Mouse (Mus musculus): ENCODE measurements around the gene Znrf2. TPM values are rescaled to one million over a fixed set of nuclear protein-coding genes. Genes with fewer than 3 reads are reported as not detected.
A peak's percentile ranks its signal among the peaks of the same experiment; 100 is the strongest.
"Not testable (repeated sequence)": the region's sequence is repeated elsewhere in the genome, so short reads cannot be mapped to it uniquely, and the experiment has no call there.

The Znrf2 gene
- polyA plus RNA-seq, 1 experiment from 2014 or later = 2.0 TPM

- DNase-seq (ENCODE audit: low spot score) = no peak
- Histone ChIP-seq H3K27me3 (ENCODE audit: insufficient read depth, poor library complexity, severe bottlenecking) (peaks cover 8% of the 10 kb centered on the region; the same call in 1 of the 2 replicates), H3K27ac (no peak overlapping the region), H3K36me3 (no peaks in the 10 kb centered on the region), H3K9me3 (no peaks in the 10 kb centered on the region), H3K4me3 (peak overlapping the region; percentile 80), H3K4me1 (replicated peaks) (peaks cover 34% of the 10 kb centered on the region)
- WGBS = 83% methylated on average over 9 of the region's 9 CpGs
Observed at GRCm38 (mm10) chr6:54815428-54816130, 1.1 kb upstream of the Znrf2 start.

DNA sequence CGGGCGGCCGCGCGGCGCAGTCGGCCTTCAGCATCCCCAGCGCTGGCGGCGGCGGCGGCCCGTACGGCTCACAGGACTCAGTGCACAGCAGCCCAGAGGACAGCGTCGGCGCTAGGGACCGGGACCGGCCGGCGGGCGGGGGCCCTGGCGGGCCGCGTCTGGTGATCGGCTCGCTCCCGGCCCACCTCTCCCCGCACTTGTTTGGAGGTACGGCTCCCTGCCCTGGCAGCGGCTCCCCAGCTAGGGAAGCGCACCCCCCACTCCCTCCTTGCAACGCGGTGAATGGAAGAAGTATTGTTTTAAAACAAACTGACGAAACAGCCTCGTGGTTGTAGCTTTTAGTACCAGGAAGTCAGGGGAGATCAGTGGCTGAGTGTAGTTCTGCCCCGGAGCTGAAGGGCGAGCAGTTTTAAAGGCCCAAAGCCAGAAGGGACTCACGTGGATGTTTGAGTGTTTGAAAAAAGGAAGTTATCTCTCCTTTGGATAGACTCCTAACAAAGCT lies 601 bp downstream of the Znrf2 start:
- Histone ChIP-seq H3K27me3 (ENCODE audit: insufficient read depth, poor library complexity, severe bottlenecking) (peaks cover 8% of the 10 kb centered on the region; the same call in 1 of the 2 replicates), H3K9me3 (no peaks in the 10 kb centered on the region), H3K36me3 (0 out of 2 replicates have a peak, but pooled peaks cover 2% of the 10 kb centered on the region), H3K4me1 (replicated peaks) (peaks cover 34% of the 10 kb centered on the region), H3K27ac (peak overlapping the region; percentile 93), H3K4me3 (peak overlapping the region; percentile 80)
- DNase-seq (ENCODE audit: low spot score) = peak; percentile 70
- 2% methylated on average over 39 of the region's 39 CpGs for WGBS

DNA sequence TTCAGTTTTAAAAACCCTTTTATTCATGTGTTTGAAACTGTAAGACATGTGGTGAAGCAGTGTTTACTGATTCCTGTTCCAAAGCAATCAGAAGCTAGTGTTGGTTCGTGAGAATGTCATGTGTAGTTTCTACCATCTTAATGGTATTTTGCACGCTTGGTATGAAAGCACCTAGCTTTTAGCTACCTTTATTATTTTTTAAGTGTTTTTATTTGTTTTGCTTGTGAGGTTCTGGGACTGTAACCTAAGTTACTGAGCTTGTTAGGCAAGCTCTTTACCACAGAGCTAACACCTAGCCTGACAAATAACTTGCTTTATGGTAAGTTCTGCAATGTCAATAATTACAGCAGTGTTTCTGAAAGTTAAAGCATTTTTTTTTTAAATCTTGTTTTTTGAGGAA lies 1.7 kb downstream of the Znrf2 start:
- Histone ChIP-seq H3K4me1 (replicated peaks) (peaks cover 34% of the 10 kb centered on the region), H3K4me3 (peak overlapping the region; percentile 80), H3K9me3 (no peaks in the 10 kb centered on the region), H3K36me3 (0 out of 2 replicates have a peak, but pooled peaks cover 4% of the 10 kb centered on the region), H3K27me3 (ENCODE audit: insufficient read depth, poor library complexity, severe bottlenecking) (peaks cover 8% of the 10 kb centered on the region; the same call in 1 of the 2 replicates), H3K27ac (no peak overlapping the region)
- DNase-seq (ENCODE audit: low spot score) = no peak
- WGBS = 56% methylated on average over 2 of the region's 2 CpGs

DNA sequence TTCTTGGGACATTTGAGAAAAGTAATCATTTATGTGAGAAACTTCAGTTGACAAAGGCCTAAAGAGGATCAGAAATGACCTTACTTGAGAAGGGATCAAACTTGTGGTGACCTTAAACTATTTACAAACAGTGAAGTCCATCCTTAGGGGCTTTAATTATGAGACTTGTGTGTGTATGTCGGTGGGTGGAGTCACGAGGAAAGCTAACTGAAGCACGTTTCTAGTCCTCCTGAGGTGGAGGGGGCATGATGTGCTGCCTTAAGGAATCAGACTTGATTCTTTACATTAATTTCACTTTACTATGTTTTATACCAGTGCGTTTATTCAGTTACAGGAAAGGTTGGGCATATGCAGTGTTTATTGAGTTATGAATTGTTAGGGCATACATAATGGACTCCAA lies 2.6 kb downstream of the Znrf2 start:
- Histone ChIP-seq H3K4me1 (replicated peaks) (peaks cover 34% of the 10 kb centered on the region), H3K4me3 (peak overlapping the region; percentile 13; the same call in 1 of the 2 replicates), H3K9me3 (no peaks in the 10 kb centered on the region), H3K36me3 (0 out of 2 replicates have a peak, but pooled peaks cover 4% of the 10 kb centered on the region), H3K27ac (no peak overlapping the region), H3K27me3 (ENCODE audit: insufficient read depth, poor library complexity, severe bottlenecking) (peaks cover 8% of the 10 kb centered on the region; the same call in 1 of the 2 replicates)
- DNase-seq (ENCODE audit: low spot score) = no peak
- 33% methylated on average over 4 of the region's 4 CpGs for WGBS

DNA sequence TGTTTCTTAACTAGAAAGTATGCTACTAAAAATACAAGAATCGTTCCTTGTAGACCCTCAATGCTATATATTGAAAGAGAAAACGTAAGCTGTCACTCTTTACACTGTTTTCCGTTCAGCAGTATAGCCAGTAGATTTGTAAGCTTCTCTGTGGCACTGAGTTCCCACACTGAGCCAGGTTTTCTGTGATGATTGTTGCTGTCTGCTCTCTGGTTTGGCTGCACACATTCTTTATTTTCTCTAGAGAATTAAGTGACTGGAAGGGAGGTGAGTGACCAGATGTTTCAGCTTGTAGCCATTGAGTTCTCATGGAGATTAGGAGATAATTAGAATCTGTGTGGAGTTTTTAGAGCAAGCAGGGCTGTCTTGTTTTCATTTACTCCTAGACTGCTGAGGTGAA lies 3.0 kb downstream of the Znrf2 start:
- Histone ChIP-seq H3K36me3 (peaks cover 7% of the 10 kb centered on the region), H3K9me3 (0 out of 2 replicates have a peak, but pooled peaks cover 2% of the 10 kb centered on the region), H3K27me3 (ENCODE audit: insufficient read depth, poor library complexity, severe bottlenecking) (peaks cover 8% of the 10 kb centered on the region; the same call in 1 of the 2 replicates), H3K27ac (no peak overlapping the region), H3K4me3 (no peak overlapping the region), H3K4me1 (replicated peaks) (peaks cover 34% of the 10 kb centered on the region)
- DNase-seq (ENCODE audit: low spot score) = no peak
- WGBS = 58% methylated on average over 3 of the region's 3 CpGs

DNA sequence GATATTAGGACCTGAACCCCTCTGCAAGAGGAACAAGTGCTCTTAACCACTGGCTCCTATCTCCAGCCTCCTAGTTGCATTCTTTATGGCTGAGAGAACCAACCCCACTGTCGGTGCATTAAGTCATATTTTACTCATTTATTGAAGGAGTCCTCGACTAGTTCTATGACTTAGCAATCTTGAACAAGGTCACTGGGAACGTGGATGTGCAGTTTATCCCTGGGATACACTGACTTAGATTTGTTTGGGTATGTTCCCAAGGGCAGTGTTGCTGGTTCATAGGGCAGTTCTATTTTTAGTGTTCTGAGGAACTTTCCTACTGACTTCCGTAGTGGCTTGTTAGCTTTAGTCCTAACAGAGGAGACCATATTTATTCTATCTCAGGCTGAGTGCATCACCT lies 5.6 kb downstream of the Znrf2 start:
- Histone ChIP-seq H3K4me1 (replicated peaks) (peaks cover 33% of the 10 kb centered on the region), H3K36me3 (peaks cover 10% of the 10 kb centered on the region), H3K27me3 (ENCODE audit: insufficient read depth, poor library complexity, severe bottlenecking) (no peaks in the 10 kb centered on the region), H3K9me3 (0 out of 2 replicates have a peak, but pooled peaks cover 4% of the 10 kb centered on the region), H3K27ac (no peak overlapping the region), H3K4me3 (no peak overlapping the region)
- WGBS = 83% methylated on average over 4 of the region's 4 CpGs
- DNase-seq (ENCODE audit: low spot score) = no peak

DNA sequence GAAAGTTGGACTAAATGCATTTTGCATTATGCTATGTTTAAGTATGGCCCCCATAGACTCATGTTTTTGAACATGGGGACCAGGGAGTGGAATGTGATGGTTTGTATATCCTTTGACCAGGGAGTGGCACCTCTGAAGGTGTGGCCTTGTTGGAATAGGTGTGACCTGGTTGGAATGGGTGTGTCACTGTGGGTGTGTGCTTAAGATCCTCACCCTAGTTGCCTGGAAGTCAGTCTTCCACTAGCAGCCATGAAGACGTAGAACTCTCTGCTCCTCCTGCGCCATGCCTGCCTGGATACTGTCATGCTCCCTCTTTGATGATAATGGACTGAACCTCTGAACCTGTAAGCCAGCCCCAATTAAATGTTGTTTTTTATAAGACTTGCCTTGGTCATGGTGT lies 7.8 kb downstream of the Znrf2 start:
- H3K9me3 ChIP-seq; H3K27ac ChIP-seq; DNase-seq (ENCODE audit: low spot score); H3K27me3 ChIP-seq (ENCODE audit: insufficient read depth, poor library complexity, severe bottlenecking); H3K4me3 ChIP-seq: not testable (repeated sequence)
- Histone ChIP-seq H3K36me3 (peaks cover 10% of the 10 kb centered on the region), H3K4me1 (replicated peaks) (peaks cover 13% of the 10 kb centered on the region)
- WGBS = 95% methylated on average over 2 of the region's 2 CpGs

- 84% methylated on average over 5 of the region's 5 CpGs for WGBS
- Histone ChIP-seq H3K9me3 (0 out of 2 replicates have a peak, but pooled peaks cover 4% of the 10 kb centered on the region), H3K4me1 (replicated peaks) (peaks cover 10% of the 10 kb centered on the region; the same call in 1 of the 2 replicates), H3K4me3 (no peak overlapping the region), H3K36me3 (peaks cover 7% of the 10 kb centered on the region), H3K27ac (no peak overlapping the region), H3K27me3 (ENCODE audit: insufficient read depth, poor library complexity, severe bottlenecking) (no peaks in the 10 kb centered on the region)
- no peak for DNase-seq (ENCODE audit: low spot score)
Observed at GRCm38 (mm10) chr6:54827481-54827880, 10.8 kb downstream of the Znrf2 start.

DNA sequence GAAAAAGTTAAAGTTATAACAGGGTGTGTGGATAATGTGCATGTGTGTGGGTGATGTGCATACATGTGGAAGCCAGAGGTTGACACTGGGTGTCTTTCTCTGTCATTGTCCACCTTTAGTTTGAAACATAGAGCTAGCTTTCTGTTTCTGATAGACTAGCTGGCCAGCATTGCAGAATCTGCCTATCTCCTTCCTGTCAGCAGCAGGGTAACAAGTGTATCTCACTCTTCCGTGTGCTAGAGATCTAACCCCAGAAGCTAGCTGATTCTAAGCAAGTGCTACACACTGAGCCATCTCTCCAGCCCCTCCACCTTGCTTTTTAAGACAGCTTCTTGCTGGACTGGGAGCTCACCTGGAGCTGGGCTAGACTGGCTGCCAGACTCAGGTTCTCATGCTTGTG lies 11.6 kb downstream of the Znrf2 start:
- H3K9me3 ChIP-seq = 0 out of 2 replicates have a peak, but pooled peaks cover 4% of the 10 kb centered on the region
- H3K27me3 ChIP-seq (ENCODE audit: insufficient read depth, poor library complexity, severe bottlenecking) = no peaks in the 10 kb centered on the region
- no peak overlapping the region for H3K4me3 ChIP-seq
- H3K4me1 ChIP-seq (replicated peaks) = peaks cover 10% of the 10 kb centered on the region; the same call in 1 of the 2 replicates
- H3K27ac ChIP-seq = no peak overlapping the region
- H3K36me3 ChIP-seq = peaks cover 6% of the 10 kb centered on the region
- no peak for DNase-seq (ENCODE audit: low spot score)
- 93% methylated on average over 1 of the region's 1 CpGs for WGBS

GRCm38 (mm10) chr6:54830048-54830772 lies 13.5 kb downstream of the Znrf2 start:
- Histone ChIP-seq H3K27ac (no peak overlapping the region), H3K4me1 (replicated peaks) (peaks cover 10% of the 10 kb centered on the region; the same call in 1 of the 2 replicates), H3K4me3 (no peak overlapping the region), H3K36me3 (no peaks in the 10 kb centered on the region), H3K9me3 (no peaks in the 10 kb centered on the region), H3K27me3 (ENCODE audit: insufficient read depth, poor library complexity, severe bottlenecking) (no peaks in the 10 kb centered on the region)
- 81% methylated on average over 7 of the region's 7 CpGs for WGBS
- DNase-seq (ENCODE audit: low spot score) = no peak

DNA sequence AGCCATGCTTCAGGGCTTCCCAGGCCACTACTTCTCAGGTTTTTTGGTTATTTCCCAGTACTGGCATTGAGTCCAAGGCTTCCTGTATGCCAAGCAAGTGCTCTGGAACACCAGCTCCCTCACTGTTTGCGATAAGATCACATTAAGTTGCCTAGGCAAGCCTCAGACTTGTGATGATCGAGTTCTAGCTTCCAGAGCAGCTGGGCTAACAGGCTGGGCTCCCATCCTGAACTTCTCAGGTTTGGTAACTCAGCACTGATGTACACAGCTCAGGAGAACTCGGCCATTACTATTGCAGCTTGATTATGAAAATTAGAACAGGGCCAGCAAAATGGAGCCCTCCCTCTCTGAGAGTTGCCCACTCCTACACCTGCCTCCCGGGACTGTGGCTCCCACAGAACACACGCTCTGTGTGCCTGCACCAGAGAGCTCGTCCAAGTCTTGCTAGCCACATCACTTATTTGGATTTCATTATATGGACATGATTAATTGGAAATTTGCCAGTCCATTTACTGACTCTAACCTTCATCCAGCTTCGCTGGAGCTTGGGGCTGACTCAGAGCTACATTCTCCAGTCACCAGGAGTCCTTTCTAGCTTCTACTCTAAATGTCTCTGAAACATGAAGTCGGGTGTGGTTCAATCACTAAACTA lies 14.5 kb downstream of the Znrf2 start:
- no peak for DNase-seq (ENCODE audit: low spot score)
- 79% methylated on average over 8 of the region's 8 CpGs for WGBS
- Histone ChIP-seq H3K9me3 (no peaks in the 10 kb centered on the region), H3K27ac (no peak overlapping the region), H3K27me3 (ENCODE audit: insufficient read depth, poor library complexity, severe bottlenecking) (no peaks in the 10 kb centered on the region), H3K36me3 (no peaks in the 10 kb centered on the region), H3K4me3 (no peak overlapping the region), H3K4me1 (replicated peaks) (peaks cover 10% of the 10 kb centered on the region; the same call in 1 of the 2 replicates)

DNA sequence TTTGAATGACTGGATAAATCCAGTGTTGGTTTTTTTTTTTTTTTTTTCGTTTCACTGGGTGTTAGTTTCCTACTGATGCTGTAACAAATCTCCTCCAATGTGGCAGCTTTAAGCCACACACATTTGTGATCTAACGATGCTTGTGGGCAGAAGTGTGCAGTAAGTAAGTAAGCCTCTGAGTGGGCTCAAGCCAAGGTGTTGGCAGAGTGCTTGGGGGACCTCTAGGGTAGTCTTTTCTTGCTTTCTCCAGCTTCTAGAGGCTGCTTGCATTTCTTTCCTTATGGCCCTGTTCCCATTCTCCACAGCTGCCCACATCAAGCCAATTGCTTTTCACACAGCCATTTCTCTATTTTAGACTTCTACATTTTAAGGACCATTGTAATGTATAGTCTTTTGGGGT lies 16.7 kb downstream of the Znrf2 start:
- no peak overlapping the region for H3K4me3 ChIP-seq
- 85% methylated on average over 2 of the region's 2 CpGs for WGBS
- H3K4me1 ChIP-seq (replicated peaks) = peaks cover 6% of the 10 kb centered on the region; the same call in 1 of the 2 replicates
- no peaks in the 10 kb centered on the region for H3K36me3 ChIP-seq
- peaks cover 2% of the 10 kb centered on the region; the same call in 1 of the 2 replicates for H3K9me3 ChIP-seq
- H3K27me3 ChIP-seq (ENCODE audit: insufficient read depth, poor library complexity, severe bottlenecking) = no peaks in the 10 kb centered on the region
- no peak overlapping the region for H3K27ac ChIP-seq
- no peak for DNase-seq (ENCODE audit: low spot score)

All from hindbrain, embryonic 10.5 days (tissue).